Mouse (Mus musculus) heart, embryonic 13.5 days (tissue): ENCODE data around the gene Elavl4. TPM values are rescaled to one million over a fixed set of nuclear protein-coding genes. Genes with fewer than 3 reads are reported as not detected.
A peak's percentile ranks its signal among the peaks of the same experiment; 100 is the strongest.

ENCODE experiments used
- ATAC-seq: fragments of 200-750 bp; cut with Nextera tagmentation; 2 replicates; pipeline ENCODE4 v1.8.0; 2017; ENCODE audit warnings: moderate TSS enrichment; ENCODE audit not compliant: insufficient number of reproducible peaks, low FRiP score, low TSS enrichment; ENCODE audit errors: extremely low read depth
- H3K27ac ChIP-seq: fragments of 300-500 bp; sonication (generic); replicated peaks from 2 replicates; pipeline ENCODE4 v1.5.1; 2015; ENCODE audit warnings: moderate library complexity, mild to moderate bottlenecking, inconsistent platforms
- H3K27me3 ChIP-seq: fragments of 300-500 bp; sonication (generic); replicated peaks from 2 replicates; pipeline ENCODE4 v1.6.1; 2015; ENCODE audit warnings: mild to moderate bottlenecking, inconsistent platforms
- H3K36me3 ChIP-seq: fragments of 300-500 bp; sonication (generic); 2 replicates; pipeline ENCODE4 v1.6.1; 2015; ENCODE audit warnings: mild to moderate bottlenecking, inconsistent platforms
- H3K4me1 ChIP-seq: fragments of 300-500 bp; sonication (generic); 2 replicates; pipeline ENCODE4 v1.6.1; 2015; ENCODE audit warnings: inconsistent platforms
- H3K4me2 ChIP-seq: fragments of 300-500 bp; sonication (generic); 2 replicates; pipeline ENCODE4 v1.6.1; 2015; ENCODE audit warnings: inconsistent platforms, mild to moderate bottlenecking, moderate library complexity
- H3K4me3 ChIP-seq: fragments of 300-500 bp; sonication (generic); 2 replicates; pipeline ENCODE4 v1.5.1; 2015; ENCODE audit warnings: moderate library complexity, mild to moderate bottlenecking, inconsistent platforms
- H3K9ac ChIP-seq: fragments of 300-500 bp; sonication (generic); 2 replicates; pipeline ENCODE4 v1.6.1; 2015; ENCODE audit warnings: inconsistent platforms, mild to moderate bottlenecking, moderate library complexity
- H3K9me3 ChIP-seq: fragments of 300-500 bp; sonication (generic); 2 replicates; pipeline ENCODE4 v1.6.1; 2016; ENCODE audit warnings: inconsistent platforms
- WGBS: fragments of 180-500 bp; shearing (Covaris S2); methylation state at CpG from one replicate; pipeline ENCODE4 v1.1.7; 2015; ENCODE audit warnings: mixed read lengths; 5-methylcytosine and 5-hydroxymethylcytosine counted together
- polyA plus RNA-seq: library from polyadenylated mRNA; unstranded; fragments of >200 nt; fragmentation: Nextera tagmentation; extraction: Ambion mirVana; gene quantifications from 2 replicates; pipeline ENCODE4 v1.2.1, GENCODE M21; 2015

Gene Elavl4
- polyA plus RNA-seq, 1 experiment from 2014 or later: 3.2 TPM

GRCm38 (mm10) chr4:110264345-110264943 is 87.3 kb downstream of the Elavl4 start:
- no peak for ATAC-seq
- Histone ChIP-seq H3K36me3 (no peaks in the 10 kb centered on the region), H3K4me2 (no peak overlapping the region), H3K27me3 (no peaks in the 10 kb centered on the region), H3K9me3 (no peaks in the 10 kb centered on the region), H3K9ac (no peak overlapping the region), H3K27ac (no peak overlapping the region), H3K4me1 (peaks cover 4% of the 10 kb centered on the region; the same call in 1 of the 2 replicates), H3K4me3 (no peak overlapping the region)
- 70% methylated on average over 8 of the region's 8 CpGs for WGBS

DNA sequence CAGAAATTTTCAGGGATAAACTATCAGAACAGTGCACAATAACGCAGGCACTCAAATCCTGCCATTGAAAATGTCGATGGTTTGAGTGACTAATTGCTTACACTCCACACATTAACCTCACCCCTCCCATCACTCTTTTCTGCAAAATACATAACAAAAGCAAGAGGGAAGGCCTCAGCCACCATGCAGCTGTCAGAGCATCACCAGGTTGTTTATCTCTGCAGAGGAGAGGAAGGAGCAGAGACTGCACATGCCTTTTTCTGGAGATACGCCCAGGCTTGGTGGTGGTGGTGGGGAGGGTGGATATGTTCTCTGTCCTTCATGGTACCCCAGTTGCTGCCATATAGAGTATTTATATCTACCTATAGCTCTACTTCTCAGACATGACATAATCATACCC is 94.3 kb downstream of the Elavl4 start:
- Histone ChIP-seq H3K9me3 (no peaks in the 10 kb centered on the region), H3K4me2 (no peak overlapping the region), H3K4me3 (no peak overlapping the region), H3K27ac (no peak overlapping the region), H3K4me1 (0 out of 2 replicates have a peak, but pooled peaks cover 7% of the 10 kb centered on the region), H3K9ac (no peak overlapping the region), H3K27me3 (no peaks in the 10 kb centered on the region), H3K36me3 (no peaks in the 10 kb centered on the region)
- no peak for ATAC-seq
- 53% methylated on average over 3 of the region's 3 CpGs for WGBS

DNA sequence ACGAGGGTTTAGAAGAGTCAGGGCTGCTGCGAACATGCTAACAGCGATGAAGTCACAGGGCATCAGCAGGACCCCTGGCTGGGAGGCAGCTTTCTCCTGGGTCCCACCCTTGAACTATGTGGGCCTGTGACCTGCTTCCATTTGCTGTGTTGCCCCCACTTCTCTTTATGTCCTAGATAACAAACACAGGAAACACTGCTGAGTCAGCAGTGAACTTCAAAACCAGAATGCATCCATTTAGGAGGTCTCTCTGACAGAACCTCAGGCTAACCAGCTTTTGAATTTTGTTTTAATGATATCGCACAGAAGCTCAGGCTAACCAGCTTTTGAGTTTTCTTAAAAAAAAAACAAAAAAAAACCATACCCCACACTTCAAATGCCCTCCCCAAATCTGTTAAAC is 96.1 kb downstream of the Elavl4 start:
- no peak overlapping the region for H3K27ac ChIP-seq
- H3K36me3 ChIP-seq: no peaks in the 10 kb centered on the region
- H3K4me3 ChIP-seq: no peak overlapping the region
- 0 out of 2 replicates have a peak, but pooled peaks cover 7% of the 10 kb centered on the region for H3K4me1 ChIP-seq
- no peak for ATAC-seq
- no peak overlapping the region for H3K4me2 ChIP-seq
- H3K27me3 ChIP-seq: no peaks in the 10 kb centered on the region
- H3K9ac ChIP-seq: no peak overlapping the region
- 78% methylated on average over 4 of the region's 4 CpGs for WGBS
- no peaks in the 10 kb centered on the region for H3K9me3 ChIP-seq

DNA sequence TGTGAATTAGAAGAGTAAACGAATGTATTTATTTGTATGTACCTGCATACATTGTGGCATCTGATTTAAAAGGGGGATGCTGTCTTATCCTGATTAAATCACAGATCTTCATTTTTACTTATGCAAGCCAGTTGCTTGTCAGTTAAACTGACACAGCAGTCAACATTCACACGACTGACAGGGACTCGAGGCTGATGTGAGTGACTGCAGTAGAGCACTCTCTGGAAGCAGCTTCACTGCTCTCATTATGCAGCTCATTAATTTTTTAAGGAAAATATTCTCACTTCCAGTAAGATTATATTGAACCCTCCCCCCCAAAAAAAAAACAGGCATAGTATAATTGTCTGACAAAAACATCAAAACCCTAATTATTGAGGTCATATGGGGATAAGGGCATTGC is 101.7 kb downstream of the Elavl4 start:
- Histone ChIP-seq H3K36me3 (no peaks in the 10 kb centered on the region), H3K4me1 (0 out of 2 replicates have a peak, but pooled peaks cover 2% of the 10 kb centered on the region), H3K27ac (no peak overlapping the region), H3K4me2 (no peak overlapping the region), H3K4me3 (no peak overlapping the region), H3K9ac (no peak overlapping the region), H3K9me3 (no peaks in the 10 kb centered on the region), H3K27me3 (no peaks in the 10 kb centered on the region)
- 69% methylated on average over 3 of the region's 3 CpGs for WGBS
- ATAC-seq: no peak

DNA sequence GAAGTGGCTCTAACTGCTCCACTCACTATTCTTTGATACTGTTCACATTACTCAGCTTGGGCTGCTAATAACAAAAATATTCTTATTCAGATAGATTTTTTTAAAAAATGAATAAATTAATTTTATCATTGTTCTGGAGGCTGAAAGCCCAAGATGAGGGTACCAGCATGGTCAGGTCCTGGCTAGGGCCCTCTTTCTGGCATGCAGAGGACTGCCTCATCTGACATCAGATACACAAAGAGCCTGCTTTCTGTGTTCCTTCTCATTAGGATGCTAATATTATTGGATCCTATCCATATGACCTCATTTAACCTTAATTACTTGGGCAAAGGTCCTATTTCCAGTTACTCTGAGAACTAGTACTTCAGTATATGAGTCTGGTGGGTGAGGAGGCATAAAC is 108.8 kb downstream of the Elavl4 start:
- H3K4me1 ChIP-seq: no peaks in the 10 kb centered on the region
- no peak for ATAC-seq
- H3K36me3 ChIP-seq: no peaks in the 10 kb centered on the region
- H3K9me3 ChIP-seq: no peaks in the 10 kb centered on the region
- no peaks in the 10 kb centered on the region for H3K27me3 ChIP-seq
- no peak overlapping the region for H3K9ac ChIP-seq
- H3K4me3 ChIP-seq: no peak overlapping the region
- no peak overlapping the region for H3K4me2 ChIP-seq
- H3K27ac ChIP-seq: no peak overlapping the region

DNA sequence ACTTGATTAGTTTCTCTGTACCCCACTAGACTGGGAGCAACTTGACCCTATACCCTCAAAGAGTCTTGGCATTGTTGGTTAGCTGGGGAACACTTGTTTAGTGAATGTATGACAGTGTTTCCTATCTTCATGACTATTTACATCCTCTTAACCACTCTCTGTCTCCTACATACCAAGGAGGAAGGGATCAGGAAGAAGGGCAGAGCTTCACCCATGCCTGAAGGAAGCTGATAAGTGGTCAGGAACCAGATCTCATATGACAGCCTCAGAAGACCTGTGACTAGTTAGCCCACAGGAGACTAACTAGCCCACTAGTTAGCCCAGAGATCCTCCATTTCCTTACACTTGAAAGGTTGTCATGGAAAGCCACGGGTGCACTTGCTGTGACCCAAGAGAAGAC is 117.2 kb downstream of the Elavl4 start:
- 67% methylated on average over 1 of the region's 1 CpGs for WGBS
- H3K27ac ChIP-seq: no peak overlapping the region
- no peak overlapping the region for H3K4me3 ChIP-seq
- no peak for ATAC-seq
- H3K9ac ChIP-seq: no peak overlapping the region
- no peaks in the 10 kb centered on the region for H3K27me3 ChIP-seq
- peaks cover 17% of the 10 kb centered on the region for H3K4me1 ChIP-seq
- no peaks in the 10 kb centered on the region for H3K36me3 ChIP-seq
- no peak overlapping the region for H3K4me2 ChIP-seq
- no peaks in the 10 kb centered on the region for H3K9me3 ChIP-seq

- WGBS: 52% methylated on average over 3 of the region's 3 CpGs
- no peak overlapping the region for H3K9ac ChIP-seq
- H3K36me3 ChIP-seq: no peaks in the 10 kb centered on the region
- no peaks in the 10 kb centered on the region for H3K9me3 ChIP-seq
- H3K27me3 ChIP-seq: no peaks in the 10 kb centered on the region
- H3K4me2 ChIP-seq: peak overlapping the region; percentile 24; the same call in 1 of the 2 replicates
- peak overlapping the region; percentile 12 for H3K27ac ChIP-seq
- H3K4me3 ChIP-seq: no peak overlapping the region
- no peak for ATAC-seq
- H3K4me1 ChIP-seq: peaks cover 27% of the 10 kb centered on the region
Measured at GRCm38 (mm10) chr4:110232327-110232726, 119.4 kb downstream of the Elavl4 start.

GRCm38 (mm10) chr4:110231799-110232198 is 119.9 kb downstream of the Elavl4 start:
- Histone ChIP-seq H3K4me1 (peaks cover 32% of the 10 kb centered on the region), H3K27me3 (no peaks in the 10 kb centered on the region), H3K27ac (peak overlapping the region; percentile 12), H3K4me3 (no peak overlapping the region), H3K9ac (no peak overlapping the region), H3K36me3 (no peaks in the 10 kb centered on the region), H3K9me3 (no peaks in the 10 kb centered on the region), H3K4me2 (0 out of 2 replicates have a peak overlapping the region, but pooled peaks have one; percentile 24)
- ATAC-seq: no peak
- WGBS: 63% methylated on average over 4 of the region's 4 CpGs

GRCm38 (mm10) chr4:110229652-110230051 is 122.1 kb downstream of the Elavl4 start:
- no peaks in the 10 kb centered on the region for H3K36me3 ChIP-seq
- H3K4me3 ChIP-seq: no peak overlapping the region
- H3K9me3 ChIP-seq: no peaks in the 10 kb centered on the region
- no peak overlapping the region for H3K27ac ChIP-seq
- 93% methylated on average over 1 of the region's 1 CpGs for WGBS
- H3K4me2 ChIP-seq: no peak overlapping the region
- H3K4me1 ChIP-seq: peaks cover 29% of the 10 kb centered on the region
- ATAC-seq: no peak
- no peak overlapping the region for H3K9ac ChIP-seq
- H3K27me3 ChIP-seq: no peaks in the 10 kb centered on the region

DNA sequence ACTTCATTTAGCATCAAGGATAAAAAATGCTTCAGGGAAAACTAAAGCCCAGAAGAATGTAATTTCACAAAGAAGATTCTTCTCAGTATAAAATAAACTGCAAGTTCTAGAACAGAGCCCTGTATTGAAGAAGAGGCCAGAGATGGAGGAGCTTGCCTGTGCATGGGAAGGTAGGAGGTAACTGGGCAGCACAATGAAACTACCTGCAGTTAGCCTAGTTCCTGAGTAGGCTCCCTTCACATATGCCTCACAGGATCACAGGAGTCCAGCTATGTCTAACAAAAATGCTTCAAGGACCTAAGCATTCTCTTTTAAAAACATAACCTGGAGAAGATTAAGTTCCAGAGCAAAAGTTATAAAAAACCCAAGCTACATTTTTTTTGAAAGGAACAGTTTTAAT is 122.5 kb downstream of the Elavl4 start:
- H3K36me3 ChIP-seq: no peaks in the 10 kb centered on the region
- no peak for ATAC-seq
- no peak overlapping the region for H3K27ac ChIP-seq
- peaks cover 29% of the 10 kb centered on the region for H3K4me1 ChIP-seq
- H3K27me3 ChIP-seq: no peaks in the 10 kb centered on the region
- H3K9me3 ChIP-seq: no peaks in the 10 kb centered on the region
- no peak overlapping the region for H3K4me2 ChIP-seq
- no peak overlapping the region for H3K4me3 ChIP-seq
- H3K9ac ChIP-seq: no peak overlapping the region

DNA sequence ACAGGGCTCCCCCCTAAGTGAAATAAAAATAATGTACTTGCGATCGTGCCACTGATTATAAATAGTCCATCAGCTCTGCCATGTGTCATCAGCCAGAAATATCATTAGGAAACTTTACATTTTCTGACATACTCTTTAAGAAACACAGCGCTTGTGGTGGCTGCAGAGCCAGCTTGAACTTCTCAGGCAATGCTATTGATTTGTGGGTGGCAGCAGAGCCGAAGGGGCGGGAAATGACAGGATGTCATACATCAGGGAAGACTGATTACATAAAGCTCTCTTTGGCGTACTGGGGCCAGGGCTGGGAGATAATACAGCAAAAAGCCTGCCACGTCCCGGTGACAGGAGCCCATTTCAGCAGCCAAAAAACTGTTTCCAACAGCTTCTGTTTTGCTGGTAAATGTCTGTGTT is 124.1 kb downstream of the Elavl4 start:
- no peaks in the 10 kb centered on the region for H3K27me3 ChIP-seq
- H3K36me3 ChIP-seq: no peaks in the 10 kb centered on the region
- no peak overlapping the region for H3K4me3 ChIP-seq
- H3K27ac ChIP-seq: no peak overlapping the region
- H3K9me3 ChIP-seq: no peaks in the 10 kb centered on the region
- no peak for ATAC-seq
- H3K4me1 ChIP-seq: peaks cover 33% of the 10 kb centered on the region
- peak overlapping the region; percentile 13; the same call in 1 of the 2 replicates for H3K4me2 ChIP-seq
- 34% methylated on average over 8 of the region's 8 CpGs for WGBS
- no peak overlapping the region for H3K9ac ChIP-seq

DNA sequence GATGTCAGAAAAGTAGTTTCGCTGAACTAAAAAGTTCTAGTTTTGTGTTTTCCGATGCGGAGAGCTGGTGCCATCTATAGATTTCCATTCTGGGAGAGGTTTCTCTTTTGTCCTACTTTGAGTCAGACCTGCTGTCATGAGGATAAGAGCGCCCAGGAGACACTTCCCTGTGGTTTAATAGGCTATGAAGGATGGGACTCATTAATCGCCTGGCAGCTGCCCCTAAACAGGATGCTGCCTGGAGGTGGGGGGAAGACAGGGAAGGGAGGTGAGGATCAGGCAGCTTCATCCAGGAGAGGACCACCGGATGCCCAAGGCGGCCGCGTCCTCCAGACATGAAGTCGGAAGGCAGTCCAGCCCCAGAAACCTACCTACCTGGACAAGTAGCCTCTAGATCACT is 126.2 kb downstream of the Elavl4 start:
- WGBS: 82% methylated on average over 10 of the region's 10 CpGs
- H3K36me3 ChIP-seq: no peaks in the 10 kb centered on the region
- no peak overlapping the region for H3K4me2 ChIP-seq
- H3K4me1 ChIP-seq: peaks cover 36% of the 10 kb centered on the region
- no peak overlapping the region for H3K4me3 ChIP-seq
- H3K9me3 ChIP-seq: no peaks in the 10 kb centered on the region
- ATAC-seq: no peak; the same call in 1 of the 2 replicates
- no peaks in the 10 kb centered on the region for H3K27me3 ChIP-seq
- no peak overlapping the region for H3K9ac ChIP-seq
- H3K27ac ChIP-seq: no peak overlapping the region
